Mouse (Mus musculus): Measurements from ENCODE around the gene Rab3il1. TPM values are rescaled to one million over a fixed set of nuclear protein-coding genes. Genes with fewer than 3 reads are reported as not detected.
A peak's percentile ranks its signal among the peaks of the same experiment; 100 is the strongest.

The Rab3il1 gene
- polyA plus RNA-seq, 1 experiment: 13.8 TPM

- Histone ChIP-seq H3K4me3 (replicated peaks; ENCODE audit: extremely low read depth, low read depth, low read length) (no peak overlapping the region), H3K4me1 (ENCODE audit: control insufficient read depth, insufficient read depth, low read length) (peaks cover 9% of the 10 kb centered on the region)
- 80% methylated on average over 22 of the region's 22 CpGs for WGBS
- no peak for DNase-seq
- TF ChIP-seq CTCF (IDR thresholded peaks at IDR 0.05; ENCODE audit: insufficient read depth, low read length): no peak
- no peak for TF ChIP-seq POLR2A (IDR thresholded peaks at IDR 0.05; ENCODE audit: borderline replicate concordance, extremely low read depth, low read depth, low read length)
Observed at GRCm38 (mm10) chr19:10055783-10056660, 54.6 kb downstream of the Rab3il1 start.

GRCm38 (mm10) chr19:10056686-10057085 lies 55.2 kb downstream of the Rab3il1 start:
- TF ChIP-seq CTCF (IDR thresholded peaks at IDR 0.05; ENCODE audit: insufficient read depth, low read length) (no peak), POLR2A (IDR thresholded peaks at IDR 0.05; ENCODE audit: borderline replicate concordance, extremely low read depth, low read depth, low read length) (no peak)
- WGBS: 69% methylated on average over 3 of the region's 3 CpGs
- H3K4me1 ChIP-seq (ENCODE audit: control insufficient read depth, insufficient read depth, low read length): peaks cover 9% of the 10 kb centered on the region
- no peak overlapping the region for H3K4me3 ChIP-seq (replicated peaks; ENCODE audit: extremely low read depth, low read depth, low read length)
- DNase-seq: no peak

- DNase-seq: no peak
- Histone ChIP-seq H3K4me3 (replicated peaks; ENCODE audit: extremely low read depth, low read depth, low read length) (no peak overlapping the region), H3K4me1 (ENCODE audit: control insufficient read depth, insufficient read depth, low read length) (peaks cover 9% of the 10 kb centered on the region)
- WGBS: 53% methylated on average over 11 of the region's 11 CpGs
- TF ChIP-seq POLR2A (IDR thresholded peaks at IDR 0.05; ENCODE audit: borderline replicate concordance, extremely low read depth, low read depth, low read length): no peak
- TF ChIP-seq CTCF (IDR thresholded peaks at IDR 0.05; ENCODE audit: insufficient read depth, low read length): no peak
Observed at GRCm38 (mm10) chr19:10057486-10058351, 56.2 kb downstream of the Rab3il1 start.

GRCm38 (mm10) chr19:10058352-10058825 lies 56.9 kb downstream of the Rab3il1 start:
- no peak for DNase-seq
- WGBS: 56% methylated on average over 1 of the region's 1 CpGs
- Histone ChIP-seq H3K4me1 (ENCODE audit: control insufficient read depth, insufficient read depth, low read length) (peaks cover 9% of the 10 kb centered on the region), H3K4me3 (replicated peaks; ENCODE audit: extremely low read depth, low read depth, low read length) (no peak overlapping the region)
- TF ChIP-seq CTCF (IDR thresholded peaks at IDR 0.05; ENCODE audit: insufficient read depth, low read length) (no peak), POLR2A (IDR thresholded peaks at IDR 0.05; ENCODE audit: borderline replicate concordance, extremely low read depth, low read depth, low read length) (no peak)

- Histone ChIP-seq H3K4me1 (ENCODE audit: control insufficient read depth, insufficient read depth, low read length) (peaks cover 9% of the 10 kb centered on the region), H3K4me3 (replicated peaks; ENCODE audit: extremely low read depth, low read depth, low read length) (no peak overlapping the region)
- 56% methylated on average over 9 of the region's 9 CpGs for WGBS
- TF ChIP-seq CTCF (IDR thresholded peaks at IDR 0.05; ENCODE audit: insufficient read depth, low read length): no peak
- TF ChIP-seq POLR2A (IDR thresholded peaks at IDR 0.05; ENCODE audit: borderline replicate concordance, extremely low read depth, low read depth, low read length): peak; percentile 18; the same call in 1 of the 2 replicates
- DNase-seq: no peak
Observed at GRCm38 (mm10) chr19:10058876-10059427, 57.5 kb downstream of the Rab3il1 start.

- Histone ChIP-seq H3K4me1 (ENCODE audit: control insufficient read depth, insufficient read depth, low read length) (peaks cover 12% of the 10 kb centered on the region), H3K4me3 (replicated peaks; ENCODE audit: extremely low read depth, low read depth, low read length) (peak overlapping the region; percentile 43)
- no peak for DNase-seq
- 15% methylated on average over 10 of the region's 10 CpGs for WGBS
- TF ChIP-seq POLR2A (IDR thresholded peaks at IDR 0.05; ENCODE audit: borderline replicate concordance, extremely low read depth, low read depth, low read length) (peak; percentile 27; the same call in 1 of the 2 replicates), CTCF (IDR thresholded peaks at IDR 0.05; ENCODE audit: insufficient read depth, low read length) (peak; percentile 86)
Observed at GRCm38 (mm10) chr19:10059911-10060567, 58.6 kb downstream of the Rab3il1 start.

- 49% methylated on average over 8 of the region's 8 CpGs for WGBS
- Histone ChIP-seq H3K4me3 (replicated peaks; ENCODE audit: extremely low read depth, low read depth, low read length) (no peak overlapping the region), H3K4me1 (ENCODE audit: control insufficient read depth, insufficient read depth, low read length) (peaks cover 12% of the 10 kb centered on the region)
- TF ChIP-seq CTCF (IDR thresholded peaks at IDR 0.05; ENCODE audit: insufficient read depth, low read length): no peak
- no peak for TF ChIP-seq POLR2A (IDR thresholded peaks at IDR 0.05; ENCODE audit: borderline replicate concordance, extremely low read depth, low read depth, low read length)
- no peak for DNase-seq
Observed at GRCm38 (mm10) chr19:10060783-10061590, 59.5 kb downstream of the Rab3il1 start.

- Histone ChIP-seq H3K4me3 (replicated peaks; ENCODE audit: extremely low read depth, low read depth, low read length) (no peak overlapping the region), H3K4me1 (ENCODE audit: control insufficient read depth, insufficient read depth, low read length) (peaks cover 12% of the 10 kb centered on the region)
- WGBS: 92% methylated on average over 2 of the region's 2 CpGs
- no peak for TF ChIP-seq POLR2A (IDR thresholded peaks at IDR 0.05; ENCODE audit: borderline replicate concordance, extremely low read depth, low read depth, low read length)
- TF ChIP-seq CTCF (IDR thresholded peaks at IDR 0.05; ENCODE audit: insufficient read depth, low read length): no peak
- DNase-seq: no peak
Observed at GRCm38 (mm10) chr19:10061624-10062023, 60.2 kb downstream of the Rab3il1 start.
